Mouse (Mus musculus) stomach, postnatal 0 days (tissue): ENCODE data around the gene Brd3. TPM values are rescaled to one million over a fixed set of nuclear protein-coding genes. Genes with fewer than 3 reads are reported as not detected.
A peak's percentile ranks its signal among the peaks of the same experiment; 100 is the strongest.

Source experiments
- ATAC-seq: fragments of 200-750 bp; cut with Nextera tagmentation; 2 replicates; pipeline ENCODE4 v1.8.0; 2017; ENCODE audit not compliant: low FRiP score, low TSS enrichment
- DNase-seq: peaks from one replicate; pipeline ENCODE4 v3.0.0-alpha.2; 2016; ENCODE audit warnings: low spot score
- H3K27ac ChIP-seq: fragments of 300-500 bp; sonication (generic); replicated peaks from 2 replicates; pipeline ENCODE4 v1.5.1; 2014; ENCODE audit warnings: mild to moderate bottlenecking, control low read depth
- H3K27me3 ChIP-seq: fragments of 300-500 bp; sonication (generic); 2 replicates; pipeline ENCODE4 v1.6.1; 2014; ENCODE audit warnings: low read length; ENCODE audit not compliant: control insufficient read depth, insufficient read depth
- H3K36me3 ChIP-seq: fragments of 300-500 bp; sonication (generic); 2 replicates; pipeline ENCODE4 v1.6.1; 2014; ENCODE audit warnings: low read length, mixed read lengths; ENCODE audit not compliant: control insufficient read depth, insufficient read depth
- H3K4me1 ChIP-seq: fragments of 300-500 bp; sonication (generic); replicated peaks from 2 replicates; pipeline ENCODE4 v1.6.1; 2014; ENCODE audit warnings: antibody characterized with exemption; ENCODE audit not compliant: control insufficient read depth, insufficient read depth
- H3K4me2 ChIP-seq: fragments of 300-500 bp; sonication (generic); replicated peaks from 2 replicates; pipeline ENCODE4 v1.6.1; 2014; ENCODE audit warnings: low read depth, mild to moderate bottlenecking, control low read depth, moderate library complexity
- H3K4me3 ChIP-seq: fragments of 300-500 bp; sonication (generic); 2 replicates; pipeline ENCODE4 v1.5.1; 2014; ENCODE audit warnings: low read depth, low read length, control low read depth
- H3K9ac ChIP-seq: fragments of 300-500 bp; sonication (generic); 2 replicates; pipeline ENCODE4 v1.6.1; 2014; ENCODE audit warnings: mild to moderate bottlenecking, low read length, control low read depth, mixed read lengths
- H3K9me3 ChIP-seq: fragments of 300-500 bp; sonication (generic); 2 replicates; pipeline ENCODE4 v1.6.1; 2016; ENCODE audit warnings: low read length; ENCODE audit not compliant: control insufficient read depth
- CTCF ChIP-seq: IDR thresholded peaks from 2 replicates; pipeline ENCODE4 v1.5.1; 2016; ENCODE audit warnings: antibody characterized with exemption, low read depth, mild to moderate bottlenecking, moderate library complexity
- EP300 ChIP-seq: optimal IDR thresholded peaks from 2 replicates; pipeline ENCODE3; 2016; ENCODE audit warnings: antibody characterized with exemption
- WGBS: fragments of 180-500 bp; shearing (Covaris S2); extraction: QIAGEN DNeasy Blood & Tissue Kit; methylation state at CpG from one replicate; pipeline ENCODE4 v1.1.7; 2014; 5-methylcytosine and 5-hydroxymethylcytosine counted together
- polyA plus RNA-seq: library from polyadenylated mRNA; unstranded; fragments of >200 nt; fragmentation: Nextera tagmentation; extraction: Ambion mirVana; gene quantifications from 2 replicates; pipeline ENCODE4 v1.2.1, GENCODE M21; 2015

Brd3 gene
- 41.0 and 48.3 TPM in 2 replicates for polyA plus RNA-seq

DNA sequence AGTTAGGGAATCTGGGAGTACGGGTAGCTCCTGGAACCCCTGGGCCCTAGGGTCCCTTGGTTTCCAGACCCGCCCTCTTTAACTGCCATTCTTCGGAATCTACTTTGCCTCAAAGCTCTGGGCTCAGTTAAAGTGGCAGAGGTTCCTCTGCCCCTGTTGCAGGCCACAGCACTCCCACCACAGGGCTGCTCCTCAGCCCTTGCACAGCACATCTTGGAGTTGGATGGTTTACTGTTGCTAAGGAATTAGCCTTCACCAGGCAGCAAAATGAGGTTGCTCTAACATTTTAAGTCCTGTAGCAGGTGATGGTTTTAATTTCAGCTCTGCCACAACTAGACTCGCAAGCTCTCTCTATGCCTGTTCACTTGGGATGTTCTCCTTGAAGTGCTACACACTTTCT, at the start of gene Brd3:
Brd3 (minus strand) TSS at position 101 of the 400 bp plus-strand sequence.
- Histone ChIP-seq H3K4me3 (no peak within 1 kb of the TSS), H3K27ac (no peak within 1 kb of the TSS), H3K9me3 (no peaks in the 10 kb centered on the region), H3K4me2 (no peak within 1 kb of the TSS), H3K9ac (no peak within 1 kb of the TSS), H3K4me1 (no peaks in the 10 kb centered on the region), H3K36me3 (no peaks in the 10 kb centered on the region), H3K27me3 (no peaks in the 10 kb centered on the region)
- TF ChIP-seq EP300 (no peak), CTCF (no peak)
- 80% methylated on average over 4 of the region's 4 CpGs for WGBS
- no peak for DNase-seq
- ATAC-seq, result no peak

DNA sequence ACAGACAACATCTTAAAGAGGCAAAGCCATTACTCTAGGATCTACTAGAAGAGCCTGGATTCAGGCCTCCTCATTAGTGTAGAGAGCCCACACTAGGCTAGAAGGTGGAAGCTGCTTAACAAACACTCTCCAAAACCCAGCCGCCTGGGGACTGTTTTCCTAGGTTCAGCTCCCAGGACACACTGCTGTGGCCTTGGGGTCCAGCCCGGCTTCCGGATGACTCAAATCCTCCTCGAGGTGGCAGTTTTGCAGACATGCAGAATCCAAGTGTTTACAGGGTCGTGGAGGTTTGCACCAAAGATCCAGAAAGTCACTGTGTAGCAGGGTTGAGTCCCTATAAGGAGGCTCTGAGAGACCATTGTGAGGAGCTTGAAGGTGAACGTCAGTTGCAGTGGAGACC, 49.5 kb upstream of the Brd3 start:
- ATAC-seq, result no peak

DNA sequence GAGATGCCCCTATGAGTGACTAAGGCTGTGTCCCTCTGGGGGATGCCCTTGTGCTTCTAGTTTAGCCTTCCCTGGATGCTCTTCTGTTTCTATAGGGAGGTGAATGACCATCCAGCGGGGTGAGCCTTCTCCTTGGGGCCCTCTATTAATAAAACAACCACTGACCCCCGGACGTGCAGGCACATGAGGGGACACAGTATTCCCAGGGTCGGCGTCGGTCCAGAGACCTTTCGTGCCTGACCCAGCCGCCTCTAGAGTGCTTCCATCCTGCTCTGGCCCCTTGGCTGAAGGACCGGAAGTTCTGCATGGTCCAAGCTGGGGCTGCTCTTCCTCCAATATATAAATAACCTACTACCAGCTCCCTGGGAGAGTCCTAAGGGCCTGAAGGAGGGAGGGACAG, 46.8 kb upstream of the Brd3 start:
- Histone ChIP-seq H3K9ac (no peak overlapping the region), H3K4me2 (no peak overlapping the region), H3K36me3 (no peaks in the 10 kb centered on the region), H3K4me1 (no peaks in the 10 kb centered on the region), H3K4me3 (no peak overlapping the region), H3K27me3 (no peaks in the 10 kb centered on the region), H3K9me3 (no peaks in the 10 kb centered on the region), H3K27ac (no peak overlapping the region)
- peak; percentile 46; the same call in 1 of the 2 replicates for ATAC-seq
- no peak for DNase-seq
- WGBS, result 69% methylated on average over 9 of the region's 9 CpGs
- TF ChIP-seq CTCF (no peak), EP300 (no peak)

More for the DNA sequence above, 49.5 kb upstream of the Brd3 start:
- H3K4me3 ChIP-seq, result no peak overlapping the region
- H3K4me1 ChIP-seq, result no peaks in the 10 kb centered on the region
- H3K9ac ChIP-seq, result no peak overlapping the region
- H3K9me3 ChIP-seq, result no peaks in the 10 kb centered on the region
- no peak for TF ChIP-seq CTCF
- no peak for TF ChIP-seq EP300
- H3K27ac ChIP-seq, result no peak overlapping the region
- no peak overlapping the region for H3K4me2 ChIP-seq
- H3K36me3 ChIP-seq, result no peaks in the 10 kb centered on the region
- H3K27me3 ChIP-seq, result no peaks in the 10 kb centered on the region
- WGBS, result 85% methylated on average over 6 of the region's 6 CpGs
- DNase-seq, result no peak

DNA sequence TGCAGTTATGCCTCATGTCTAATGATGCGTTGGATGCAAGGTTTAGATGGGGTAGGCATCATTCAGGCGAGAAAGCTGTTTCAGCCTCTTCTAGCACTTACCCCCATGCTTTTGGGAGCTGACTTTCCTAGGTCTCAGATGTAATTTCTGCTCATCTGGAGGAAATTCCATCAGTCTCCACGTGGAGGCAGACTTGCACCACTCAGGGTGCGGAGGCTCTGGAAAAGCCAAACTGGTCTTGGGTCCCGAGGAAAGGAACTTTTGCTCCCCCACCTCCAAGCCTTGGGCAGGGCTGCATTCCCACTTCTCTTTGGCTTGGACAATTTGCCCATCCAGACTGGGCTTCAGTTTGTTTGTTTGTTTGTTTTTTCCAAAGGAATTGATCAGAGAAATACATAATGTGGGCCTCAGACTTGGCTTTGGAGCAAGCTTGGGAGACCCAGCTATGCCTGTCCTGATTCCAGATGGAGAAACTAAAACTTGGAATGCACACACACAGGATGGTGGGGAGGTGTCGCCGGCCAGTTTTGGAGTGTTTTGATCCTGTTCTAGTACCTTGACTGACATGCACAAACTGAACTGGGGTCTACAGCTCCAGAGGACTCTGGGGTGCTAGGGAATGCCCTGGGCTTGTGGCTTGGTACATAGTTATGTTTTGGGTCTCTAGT, 45.3 kb upstream of the Brd3 start:
- ATAC-seq (0 out of 2 replicates have a peak, but pooled peaks have one; percentile 22), DNase-seq (peak; percentile 76)
- Histone ChIP-seq H3K27me3 (no peaks in the 10 kb centered on the region), H3K36me3 (no peaks in the 10 kb centered on the region), H3K9ac (no peak overlapping the region), H3K4me1 (no peaks in the 10 kb centered on the region), H3K27ac (no peak overlapping the region), H3K9me3 (no peaks in the 10 kb centered on the region), H3K4me3 (no peak overlapping the region), H3K4me2 (no peak overlapping the region)
- WGBS, result 15% methylated on average over 7 of the region's 7 CpGs
- TF ChIP-seq EP300 (no peak), CTCF (peak; percentile 99)

DNA sequence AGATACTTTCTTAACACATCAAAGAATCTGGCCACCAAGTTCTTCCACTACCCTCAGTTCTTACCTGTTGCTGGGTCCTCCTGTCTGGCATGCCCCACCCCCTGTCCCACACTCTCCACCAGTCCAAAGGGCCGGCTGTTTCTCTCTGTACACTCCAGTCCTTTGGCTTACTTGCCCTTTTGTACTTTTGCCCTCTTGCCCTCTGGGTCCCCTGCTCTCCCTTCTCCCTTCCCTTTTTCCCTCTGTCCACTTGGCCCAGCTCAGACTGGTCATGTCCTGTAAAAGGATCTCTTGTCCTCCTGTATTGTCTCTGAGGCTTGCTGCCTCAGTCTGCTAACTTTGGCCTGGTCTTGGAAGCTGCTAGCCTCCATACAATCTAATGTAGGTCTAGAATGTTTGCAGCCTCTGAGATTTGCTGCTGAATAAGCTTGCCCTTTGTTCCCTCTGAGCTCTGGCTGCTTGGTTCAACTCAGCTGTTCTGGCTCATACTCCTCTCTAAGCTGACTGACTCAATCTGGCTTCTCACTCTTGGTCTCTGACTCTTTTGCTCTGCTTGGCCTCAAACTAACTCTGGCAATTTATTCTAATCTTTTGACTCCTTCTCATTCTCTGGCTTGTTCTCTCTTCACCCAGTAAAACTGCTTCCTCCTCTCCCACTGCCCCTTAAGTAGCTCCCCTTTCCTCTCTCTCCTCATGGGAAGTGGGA, 41.4 kb upstream of the Brd3 start:
- Histone ChIP-seq H3K36me3 (no peaks in the 10 kb centered on the region), H3K4me2 (no peak overlapping the region), H3K4me3 (no peak overlapping the region), H3K27me3 (no peaks in the 10 kb centered on the region), H3K9me3 (no peaks in the 10 kb centered on the region), H3K27ac (no peak overlapping the region), H3K4me1 (no peaks in the 10 kb centered on the region), H3K9ac (no peak overlapping the region)
- ATAC-seq (peak; percentile 57; the same call in 1 of the 2 replicates), DNase-seq (no peak)
- 80% methylated on average over 1 of the region's 1 CpGs for WGBS
- TF ChIP-seq EP300 (no peak), CTCF (no peak)

DNA sequence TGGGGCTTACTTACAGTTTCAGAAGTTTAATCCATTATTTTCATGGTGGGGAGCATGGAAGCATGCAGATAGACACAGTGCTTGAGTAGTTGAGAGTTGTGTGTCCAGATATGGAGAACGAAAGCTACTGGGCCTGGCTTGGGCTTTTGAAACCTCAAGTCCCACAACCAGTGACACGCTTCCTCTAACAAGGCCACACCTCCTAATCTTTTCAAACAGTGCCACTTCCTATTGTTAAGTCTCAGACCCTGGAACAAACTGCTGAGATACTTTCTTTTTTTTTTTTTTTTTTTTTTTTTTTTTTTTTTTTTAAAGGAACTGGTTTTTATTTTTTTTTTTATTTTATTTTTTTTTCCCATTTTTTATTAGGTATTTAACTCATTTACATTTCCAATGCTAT, 40.5 kb upstream of the Brd3 start:
- Histone ChIP-seq H3K4me2 (no peak overlapping the region), H3K9ac (no peak overlapping the region), H3K9me3 (no peaks in the 10 kb centered on the region), H3K4me3 (no peak overlapping the region), H3K27ac (no peak overlapping the region), H3K27me3 (no peaks in the 10 kb centered on the region), H3K36me3 (no peaks in the 10 kb centered on the region), H3K4me1 (no peaks in the 10 kb centered on the region)
- ATAC-seq, result no peak
- TF ChIP-seq EP300 (no peak), CTCF (no peak)
- DNase-seq, result no peak
- 89% methylated on average over 2 of the region's 2 CpGs for WGBS
